Mouse (Mus musculus): ENCODE measurements around the gene Dap. TPM values are rescaled to one million over a fixed set of nuclear protein-coding genes. Genes with fewer than 3 reads are reported as not detected.
A peak's percentile ranks its signal among the peaks of the same experiment; 100 is the strongest.

The Dap gene
- polyA plus RNA-seq, 1 experiment from 2014 or later, result 22.7 TPM

GRCm38 (mm10) chr15:31296882-31297776, 73.0 kb downstream of the Dap start:
- no peaks in the 10 kb centered on the region for H3K9me3 ChIP-seq (replicated peaks; ENCODE audit: control insufficient read depth, low read length)
- H3K4me3 ChIP-seq (ENCODE audit: low read depth, low read length), result peak overlapping the region; percentile 27
- peak overlapping the region; percentile 54 for H3K9ac ChIP-seq (ENCODE audit: low read length)
- H3K27me3 ChIP-seq (replicated peaks; ENCODE audit: control insufficient read depth, insufficient read depth, low read length), result peaks cover 18% of the 10 kb centered on the region
- ATAC-seq, result 0 out of 2 replicates have a peak, but pooled peaks have one; percentile 30
- DNase-seq (ENCODE audit: low spot score), result no peak
- no peak overlapping the region for H3K27ac ChIP-seq (ENCODE audit: low read depth, low read length)
- WGBS, result 8% methylated on average over 40 of the region's 40 CpGs
- peaks cover 2% of the 10 kb centered on the region; the same call in 1 of the 2 replicates for H3K4me1 ChIP-seq (ENCODE audit: control insufficient read depth, insufficient read depth, low read length)
- H3K4me2 ChIP-seq (ENCODE audit: low read length), result peak overlapping the region; percentile 50
- H3K36me3 ChIP-seq (ENCODE audit: control insufficient read depth, insufficient read depth, low read length), result no peaks in the 10 kb centered on the region

- peak overlapping the region; percentile 50 for H3K4me2 ChIP-seq (ENCODE audit: low read length)
- WGBS, result 25% methylated on average over 13 of the region's 13 CpGs
- H3K27ac ChIP-seq (ENCODE audit: low read depth, low read length), result no peak overlapping the region
- no peaks in the 10 kb centered on the region for H3K9me3 ChIP-seq (replicated peaks; ENCODE audit: control insufficient read depth, low read length)
- ATAC-seq (no peak), DNase-seq (ENCODE audit: low spot score) (no peak)
- peaks cover 2% of the 10 kb centered on the region; the same call in 1 of the 2 replicates for H3K4me1 ChIP-seq (ENCODE audit: control insufficient read depth, insufficient read depth, low read length)
- H3K36me3 ChIP-seq (ENCODE audit: control insufficient read depth, insufficient read depth, low read length), result no peaks in the 10 kb centered on the region
- H3K9ac ChIP-seq (ENCODE audit: low read length), result no peak overlapping the region; the same call in 1 of the 2 replicates
- peaks cover 18% of the 10 kb centered on the region for H3K27me3 ChIP-seq (replicated peaks; ENCODE audit: control insufficient read depth, insufficient read depth, low read length)
- H3K4me3 ChIP-seq (ENCODE audit: low read depth, low read length), result peak overlapping the region; percentile 27
Measured at GRCm38 (mm10) chr15:31297777-31298137, 73.6 kb downstream of the Dap start.

- H3K27ac ChIP-seq (ENCODE audit: low read depth, low read length), result no peak overlapping the region
- no peak for ATAC-seq
- no peak overlapping the region for H3K9ac ChIP-seq (ENCODE audit: low read length)
- DNase-seq (ENCODE audit: low spot score), result no peak
- H3K4me3 ChIP-seq (ENCODE audit: low read depth, low read length), result no peak overlapping the region
- peaks cover 18% of the 10 kb centered on the region for H3K27me3 ChIP-seq (replicated peaks; ENCODE audit: control insufficient read depth, insufficient read depth, low read length)
- no peaks in the 10 kb centered on the region for H3K36me3 ChIP-seq (ENCODE audit: control insufficient read depth, insufficient read depth, low read length)
- WGBS, result 60% methylated on average over 6 of the region's 6 CpGs
- H3K4me1 ChIP-seq (ENCODE audit: control insufficient read depth, insufficient read depth, low read length), result peaks cover 2% of the 10 kb centered on the region; the same call in 1 of the 2 replicates
- no peak overlapping the region for H3K4me2 ChIP-seq (ENCODE audit: low read length)
- no peaks in the 10 kb centered on the region for H3K9me3 ChIP-seq (replicated peaks; ENCODE audit: control insufficient read depth, low read length)
Measured at GRCm38 (mm10) chr15:31299258-31299917, 75.3 kb downstream of the Dap start.

GRCm38 (mm10) chr15:31302293-31302990, 78.3 kb downstream of the Dap start:
- ATAC-seq (no peak), DNase-seq (ENCODE audit: low spot score) (no peak)
- Histone ChIP-seq H3K27me3 (replicated peaks; ENCODE audit: control insufficient read depth, insufficient read depth, low read length) (peaks cover 4% of the 10 kb centered on the region), H3K4me2 (ENCODE audit: low read length) (no peak overlapping the region), H3K9ac (ENCODE audit: low read length) (no peak overlapping the region), H3K9me3 (replicated peaks; ENCODE audit: control insufficient read depth, low read length) (no peaks in the 10 kb centered on the region), H3K4me1 (ENCODE audit: control insufficient read depth, insufficient read depth, low read length) (peaks cover 2% of the 10 kb centered on the region; the same call in 1 of the 2 replicates), H3K27ac (ENCODE audit: low read depth, low read length) (no peak overlapping the region), H3K36me3 (ENCODE audit: control insufficient read depth, insufficient read depth, low read length) (no peaks in the 10 kb centered on the region), H3K4me3 (ENCODE audit: low read depth, low read length) (no peak overlapping the region)
- 77% methylated on average over 12 of the region's 12 CpGs for WGBS

- Histone ChIP-seq H3K4me3 (ENCODE audit: low read depth, low read length) (no peak overlapping the region), H3K27me3 (replicated peaks; ENCODE audit: control insufficient read depth, insufficient read depth, low read length) (no peaks in the 10 kb centered on the region), H3K9ac (ENCODE audit: low read length) (no peak overlapping the region), H3K36me3 (ENCODE audit: control insufficient read depth, insufficient read depth, low read length) (no peaks in the 10 kb centered on the region), H3K4me2 (ENCODE audit: low read length) (no peak overlapping the region), H3K27ac (ENCODE audit: low read depth, low read length) (no peak overlapping the region), H3K9me3 (replicated peaks; ENCODE audit: control insufficient read depth, low read length) (peaks cover 2% of the 10 kb centered on the region; the same call in 1 of the 2 replicates), H3K4me1 (ENCODE audit: control insufficient read depth, insufficient read depth, low read length) (peaks cover 2% of the 10 kb centered on the region; the same call in 1 of the 2 replicates)
- ATAC-seq (no peak), DNase-seq (ENCODE audit: low spot score) (no peak)
- 80% methylated on average over 3 of the region's 3 CpGs for WGBS
Measured at GRCm38 (mm10) chr15:31304302-31304701, 80.2 kb downstream of the Dap start.

DNA sequence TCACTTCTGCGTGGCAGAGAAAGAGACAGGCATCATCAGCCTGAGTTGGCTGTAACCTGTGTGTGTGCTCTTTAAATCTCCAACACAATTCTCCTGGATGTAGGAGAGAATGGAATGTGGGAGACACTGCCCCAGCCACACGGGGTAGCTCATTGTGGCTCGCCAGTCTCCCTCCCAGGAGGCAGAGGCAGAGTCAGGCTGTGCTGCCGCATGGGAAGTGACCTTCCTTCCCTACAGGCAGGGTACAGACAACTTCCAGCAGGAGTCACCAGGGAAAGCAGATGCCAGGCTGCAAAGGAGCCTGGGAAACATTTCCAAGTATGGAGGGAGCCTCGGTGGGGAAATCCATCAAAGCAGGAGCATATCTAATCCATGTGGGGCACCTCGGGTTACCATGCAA, 81.1 kb downstream of the Dap start:
- WGBS, result 52% methylated on average over 6 of the region's 6 CpGs
- H3K4me2 ChIP-seq (ENCODE audit: low read length), result no peak overlapping the region
- H3K27ac ChIP-seq (ENCODE audit: low read depth, low read length), result no peak overlapping the region
- no peak for ATAC-seq
- H3K27me3 ChIP-seq (replicated peaks; ENCODE audit: control insufficient read depth, insufficient read depth, low read length), result no peaks in the 10 kb centered on the region
- H3K9ac ChIP-seq (ENCODE audit: low read length), result no peak overlapping the region
- H3K9me3 ChIP-seq (replicated peaks; ENCODE audit: control insufficient read depth, low read length), result peaks cover 2% of the 10 kb centered on the region; the same call in 1 of the 2 replicates
- no peak for DNase-seq (ENCODE audit: low spot score)
- H3K4me1 ChIP-seq (ENCODE audit: control insufficient read depth, insufficient read depth, low read length), result no peaks in the 10 kb centered on the region
- H3K4me3 ChIP-seq (ENCODE audit: low read depth, low read length), result no peak overlapping the region
- no peaks in the 10 kb centered on the region for H3K36me3 ChIP-seq (ENCODE audit: control insufficient read depth, insufficient read depth, low read length)

GRCm38 (mm10) chr15:31306726-31307125, 82.6 kb downstream of the Dap start:
- H3K9me3 ChIP-seq (replicated peaks; ENCODE audit: control insufficient read depth, low read length), result peaks cover 2% of the 10 kb centered on the region; the same call in 1 of the 2 replicates
- no peak for ATAC-seq
- H3K9ac ChIP-seq (ENCODE audit: low read length), result no peak overlapping the region
- no peaks in the 10 kb centered on the region for H3K4me1 ChIP-seq (ENCODE audit: control insufficient read depth, insufficient read depth, low read length)
- no peaks in the 10 kb centered on the region for H3K36me3 ChIP-seq (ENCODE audit: control insufficient read depth, insufficient read depth, low read length)
- no peaks in the 10 kb centered on the region for H3K27me3 ChIP-seq (replicated peaks; ENCODE audit: control insufficient read depth, insufficient read depth, low read length)
- no peak for DNase-seq (ENCODE audit: low spot score)
- no peak overlapping the region for H3K4me2 ChIP-seq (ENCODE audit: low read length)
- H3K27ac ChIP-seq (ENCODE audit: low read depth, low read length), result no peak overlapping the region
- no peak overlapping the region for H3K4me3 ChIP-seq (ENCODE audit: low read depth, low read length)
- WGBS, result 91% methylated on average over 4 of the region's 4 CpGs

DNA sequence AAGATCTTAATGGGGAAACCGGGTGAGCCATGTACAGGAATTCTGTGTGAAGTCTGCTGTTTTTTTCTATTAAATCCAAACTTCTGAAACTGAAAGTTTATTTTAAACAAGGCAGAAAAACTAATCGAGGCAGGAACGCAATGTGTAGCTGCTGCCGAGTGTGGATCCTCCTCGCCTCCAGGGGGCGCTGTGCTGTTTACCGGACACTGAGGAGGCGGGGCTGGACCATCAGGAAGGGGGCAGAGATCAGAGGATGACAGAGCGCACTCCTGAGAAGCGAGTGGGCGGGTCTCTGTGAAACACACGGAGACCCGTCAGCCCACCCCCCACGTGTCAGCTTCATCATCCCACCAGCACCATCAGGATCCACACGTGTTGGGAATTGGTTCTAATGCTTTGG, 85.4 kb downstream of the Dap start:
- no peaks in the 10 kb centered on the region for H3K4me1 ChIP-seq (ENCODE audit: control insufficient read depth, insufficient read depth, low read length)
- no peak overlapping the region for H3K4me2 ChIP-seq (ENCODE audit: low read length)
- no peak for ATAC-seq
- no peaks in the 10 kb centered on the region for H3K27me3 ChIP-seq (replicated peaks; ENCODE audit: control insufficient read depth, insufficient read depth, low read length)
- H3K27ac ChIP-seq (ENCODE audit: low read depth, low read length), result no peak overlapping the region
- H3K36me3 ChIP-seq (ENCODE audit: control insufficient read depth, insufficient read depth, low read length), result no peaks in the 10 kb centered on the region
- 71% methylated on average over 15 of the region's 15 CpGs for WGBS
- H3K4me3 ChIP-seq (ENCODE audit: low read depth, low read length), result no peak overlapping the region
- peaks cover 2% of the 10 kb centered on the region; the same call in 1 of the 2 replicates for H3K9me3 ChIP-seq (replicated peaks; ENCODE audit: control insufficient read depth, low read length)
- no peak for DNase-seq (ENCODE audit: low spot score)
- no peak overlapping the region for H3K9ac ChIP-seq (ENCODE audit: low read length)

Data from forebrain, embryonic 14.5 days (tissue).